Mouse (Mus musculus) myocyte (in vitro differentiated cells): ENCODE results near the gene 9130008F23Rik. TPM values are rescaled to one million over a fixed set of nuclear protein-coding genes. Genes with fewer than 3 reads are reported as not detected.

ENCODE experiments used
- H3K27me3 ChIP-seq: one replicate; pipeline ENCODE4 v1.6.1; 2011; ENCODE audit not compliant: control insufficient read depth, insufficient read depth, insufficient read length
- H3K36me3 ChIP-seq: one replicate; pipeline ENCODE4 v1.6.1; 2011; ENCODE audit not compliant: control insufficient read depth, insufficient read depth
- H3K4me2 ChIP-seq: one replicate; pipeline ENCODE4 v1.6.1; 2011; ENCODE audit warnings: low read depth, control low read depth
- H3K4me3 ChIP-seq: one replicate; pipeline ENCODE4 v1.5.1; 2011; ENCODE audit warnings: mild to moderate bottlenecking, control low read depth, moderate library complexity
- H3K79me2 ChIP-seq: one replicate; pipeline ENCODE4 v1.6.1; 2011; ENCODE audit not compliant: control insufficient read depth, insufficient read depth
- H3ac ChIP-seq: one replicate; pipeline ENCODE4 v1.6.1; 2011; ENCODE audit not compliant: control insufficient read depth, insufficient read length
- CEBPB ChIP-seq: IDR thresholded peaks from 2 replicates; pipeline ENCODE4 v1.6.1; 2011; ENCODE audit warnings: mild to moderate bottlenecking, moderate library complexity; ENCODE audit not compliant: poor library complexity, insufficient read depth, severe bottlenecking
- E2F4 ChIP-seq: IDR thresholded peaks from one replicate; pipeline ENCODE4 v1.6.1; 2011; ENCODE audit warnings: mild to moderate bottlenecking, control low read depth, moderate library complexity; ENCODE audit not compliant: insufficient read depth
- MAX ChIP-seq: IDR thresholded peaks from one replicate; pipeline ENCODE4 v1.6.1; 2011; ENCODE audit warnings: low read depth, mild to moderate bottlenecking, control low read depth
- MYOD1 ChIP-seq, 3 experiments: IDR thresholded peaks; one replicate each; pipeline ENCODE4 v1.6.1; 2011; ENCODE audit warnings: control low read depth in 2 of 3, low read depth in 2 of 3, mild to moderate bottlenecking in 2 of 3, moderate library complexity in 1 of 3; ENCODE audit not compliant: insufficient read length in 2 of 3, control insufficient read depth in 1 of 3
- MYOG ChIP-seq, 3 experiments: IDR thresholded peaks; one replicate each; pipeline ENCODE4 v1.6.1; 2011; ENCODE audit warnings: control low read depth in 2 of 3, low read depth in 2 of 3, mild to moderate bottlenecking in 2 of 3; ENCODE audit not compliant: insufficient read length in 2 of 3, control insufficient read depth in 1 of 3, insufficient read depth in 1 of 3
- POLR2A ChIP-seq: IDR thresholded peaks from one replicate; pipeline ENCODE4 v1.6.1; 2011; ENCODE audit warnings: low read depth, mild to moderate bottlenecking, control low read depth, moderate library complexity; ENCODE audit not compliant: insufficient read length
- POLR2AphosphoS2 ChIP-seq: IDR thresholded peaks from one replicate; pipeline ENCODE4 v1.6.1; 2011; ENCODE audit warnings: low read depth, control low read depth; ENCODE audit not compliant: insufficient read length
- REST ChIP-seq: IDR thresholded peaks from one replicate; pipeline ENCODE4 v1.6.1; 2011; ENCODE audit warnings: mild to moderate bottlenecking, control low read depth, moderate library complexity; ENCODE audit not compliant: insufficient read depth, insufficient read length
- SRF ChIP-seq: IDR thresholded peaks from one replicate; pipeline ENCODE4 v1.6.1; 2011; ENCODE audit warnings: low read depth; ENCODE audit not compliant: control insufficient read depth, insufficient read length
- TCF12 ChIP-seq: IDR thresholded peaks from one replicate; pipeline ENCODE4 v1.6.1; 2011; ENCODE audit warnings: mild to moderate bottlenecking, control low read depth; ENCODE audit not compliant: poor library complexity, insufficient read depth, severe bottlenecking
- TCF3 ChIP-seq: IDR thresholded peaks from one replicate; pipeline ENCODE4 v1.6.1; 2011; ENCODE audit warnings: low read depth, control low read depth; ENCODE audit not compliant: insufficient read length
- USF1 ChIP-seq: IDR thresholded peaks from one replicate; pipeline ENCODE4 v1.6.1; 2011; ENCODE audit warnings: low read depth, mild to moderate bottlenecking, control low read depth, moderate library complexity
- polyA plus RNA-seq: library from polyadenylated mRNA; unstranded; fragments of >200 nt; fragmentation: generic; extraction: Trizol; gene quantifications from one replicate; pipeline ENCODE4 v1.2.1, GENCODE M21; 2012; ENCODE audit warnings: missing spikeins

Gene 9130008F23Rik
- polyA plus RNA-seq, 1 experiment, result 1.2 TPM

- TF ChIP-seq MYOG (IDR thresholded peaks at IDR 0.05; ENCODE audit: control insufficient read depth in 1 of 3, insufficient read depth in 1 of 3, insufficient read length in 2 of 3, low read depth in 2 of 3) (no peak), CEBPB (no peak), TCF3 (no peak), E2F4 (no peak), USF1 (no peak), REST (no peak), TCF12 (no peak), POLR2A (no peak), MYOD1 (IDR thresholded peaks at IDR 0.05; ENCODE audit: control insufficient read depth in 1 of 3, insufficient read length in 2 of 3, low read depth in 2 of 3) (no peak), MAX (no peak), SRF (no peak), POLR2AphosphoS2 (no peak)
- Histone ChIP-seq H3K27me3 (no peaks in the 10 kb centered on the region), H3K4me2 (no peak overlapping the region)
Measured at GRCm38 (mm10) chr17:40874701-40875100, 5.7 kb downstream of the 9130008F23Rik start.

DNA sequence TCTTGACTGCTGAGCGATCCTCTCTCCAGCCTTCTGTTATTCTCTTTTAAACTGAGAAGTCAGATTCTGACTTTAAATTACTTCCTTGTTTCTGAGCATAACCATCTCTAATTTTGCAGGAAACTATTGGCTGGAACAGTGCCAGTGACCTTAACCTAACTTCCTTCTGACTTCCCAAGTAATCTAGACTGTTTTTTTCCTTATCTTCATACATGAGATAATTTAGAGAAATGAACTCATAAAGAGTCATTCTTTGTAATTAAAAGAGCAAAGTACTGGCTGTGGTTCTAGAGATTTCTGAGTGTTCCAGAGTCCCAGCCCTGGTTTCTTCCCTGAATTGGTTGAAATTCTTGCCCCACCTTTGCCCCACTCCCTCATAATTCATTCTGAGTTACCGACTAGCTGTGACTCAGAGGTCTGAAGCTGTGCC is 6.8 kb downstream of the 9130008F23Rik start:
- no peak for TF ChIP-seq REST
- TF ChIP-seq USF1, result no peak
- TF ChIP-seq MAX, result no peak
- TF ChIP-seq POLR2A, result no peak
- TF ChIP-seq POLR2AphosphoS2, result no peak
- TF ChIP-seq MYOD1 (IDR thresholded peaks at IDR 0.05; ENCODE audit: control insufficient read depth in 1 of 3, insufficient read length in 2 of 3, low read depth in 2 of 3), result no peak
- no peak for TF ChIP-seq TCF12
- TF ChIP-seq TCF3, result no peak
- H3K36me3 ChIP-seq, result no peaks in the 10 kb centered on the region
- H3K79me2 ChIP-seq, result peaks cover 4% of the 10 kb centered on the region
- no peak overlapping the region for H3K4me3 ChIP-seq
- peak overlapping the region; percentile 24 for H3K4me2 ChIP-seq
- H3ac ChIP-seq, result no peak overlapping the region
- no peaks in the 10 kb centered on the region for H3K27me3 ChIP-seq

More at GRCm38 (mm10) chr17:40874701-40875100, 5.7 kb downstream of the 9130008F23Rik start:
- no peaks in the 10 kb centered on the region for H3K36me3 ChIP-seq
- H3K79me2 ChIP-seq, result peaks cover 4% of the 10 kb centered on the region
- H3K4me3 ChIP-seq, result no peak overlapping the region
- H3ac ChIP-seq, result no peak overlapping the region

DNA sequence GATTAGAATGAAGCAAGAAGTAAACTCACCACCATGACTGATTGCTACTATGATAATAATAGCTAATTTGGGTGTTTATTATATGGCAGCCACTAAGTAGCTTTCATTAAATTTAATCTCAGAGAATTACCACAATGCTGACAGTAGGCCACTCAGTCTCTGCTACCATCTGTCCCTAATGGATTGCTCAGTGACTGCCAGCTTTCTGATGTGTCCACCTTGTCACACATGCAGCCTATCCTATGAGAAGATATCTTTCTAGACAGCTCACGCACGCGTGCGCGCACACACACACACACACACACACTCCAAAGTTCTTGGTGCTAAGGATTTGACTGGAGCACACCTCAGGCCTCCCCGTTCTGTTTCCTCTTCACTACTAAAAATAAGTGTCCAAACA is 7.7 kb downstream of the 9130008F23Rik start:
- TF ChIP-seq POLR2A (no peak), E2F4 (no peak)
- H3K79me2 ChIP-seq, result peaks cover under 1% of the 10 kb centered on the region
- H3K36me3 ChIP-seq, result no peaks in the 10 kb centered on the region
- H3ac ChIP-seq, result no peak overlapping the region
- H3K27me3 ChIP-seq, result no peaks in the 10 kb centered on the region
- no peak overlapping the region for H3K4me2 ChIP-seq
- H3K4me3 ChIP-seq, result no peak overlapping the region

- no peaks in the 10 kb centered on the region for H3K27me3 ChIP-seq
- H3K36me3 ChIP-seq, result no peaks in the 10 kb centered on the region
- no peak overlapping the region for H3ac ChIP-seq
- TF ChIP-seq MAX, result no peak
- no peak overlapping the region for H3K4me2 ChIP-seq
- no peaks in the 10 kb centered on the region for H3K79me2 ChIP-seq
- H3K4me3 ChIP-seq, result no peak overlapping the region
Measured at GRCm38 (mm10) chr17:40868952-40869747, 11.2 kb downstream of the 9130008F23Rik start.

- no peaks in the 10 kb centered on the region for H3K36me3 ChIP-seq
- H3K27me3 ChIP-seq, result no peaks in the 10 kb centered on the region
- no peaks in the 10 kb centered on the region for H3K79me2 ChIP-seq
- H3ac ChIP-seq, result no peak overlapping the region
- no peak overlapping the region for H3K4me2 ChIP-seq
- H3K4me3 ChIP-seq, result no peak overlapping the region
- TF ChIP-seq SRF, result no peak
- no peak for TF ChIP-seq MYOD1 (IDR thresholded peaks at IDR 0.05; ENCODE audit: control insufficient read depth in 1 of 3, insufficient read length in 2 of 3, low read depth in 2 of 3)
- no peak for TF ChIP-seq POLR2A
- no peak for TF ChIP-seq E2F4
- TF ChIP-seq CEBPB, result no peak
- TF ChIP-seq TCF12, result no peak
- TF ChIP-seq MAX, result no peak
- no peak for TF ChIP-seq TCF3
- TF ChIP-seq USF1, result no peak
- TF ChIP-seq POLR2AphosphoS2, result no peak
- TF ChIP-seq REST, result no peak
- no peak for TF ChIP-seq MYOG (IDR thresholded peaks at IDR 0.05; ENCODE audit: control insufficient read depth in 1 of 3, insufficient read depth in 1 of 3, insufficient read length in 2 of 3, low read depth in 2 of 3)
Measured at GRCm38 (mm10) chr17:40855065-40855464, 25.3 kb downstream of the 9130008F23Rik start.
